Mouse (Mus musculus): ENCODE results near the gene Med18.

DNA sequence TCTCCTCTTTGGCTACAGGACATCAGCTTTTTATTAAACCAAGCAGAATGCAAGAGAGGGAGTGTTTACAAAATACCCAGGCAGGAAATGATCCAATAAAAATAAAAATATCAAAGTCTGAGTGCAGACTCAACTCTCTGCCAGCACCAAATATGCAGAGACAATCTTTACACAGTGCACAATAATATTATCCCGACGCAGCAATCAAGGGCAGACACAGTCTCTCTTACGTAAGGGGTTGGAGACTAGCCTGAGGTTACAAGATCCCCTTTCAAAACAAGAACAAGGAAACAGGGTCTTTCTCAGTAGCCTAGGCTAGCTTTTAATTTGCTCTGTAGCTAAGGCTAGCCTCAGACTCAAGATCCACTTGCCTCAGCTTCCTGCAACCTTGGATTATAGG lies 24.8 kb upstream of the Med18 start:
- TF ChIP-seq CTCF (IDR thresholded peaks at IDR 0.05; ENCODE audit: control insufficient read depth, insufficient read depth, low read length) (no peak), POLR2A (IDR thresholded peaks at IDR 0.05; ENCODE audit: borderline replicate concordance, control insufficient read depth, low read depth, low read length) (no peak)

All from bone marrow, adult 2 months (tissue).